Comparison of ENCODE assay signal across 15 mouse cellular contexts in genomic region chr11:35841738-35842325, GRCm38 (mm10). TPM values are rescaled to one million over a fixed set of nuclear protein-coding genes. Genes with fewer than 3 reads are reported as not detected.
A peak's percentile ranks its signal among the peaks of the same experiment; 100 is the strongest.
DNase-seq lines count a peak whose midpoint lies in the region; ATAC-seq and TF ChIP-seq lines count a peak whose summit lies in the region.
"Had no signal": no experiment of that assay in that cellular context is flagged by ENCODE, and none has a peak within 500 bp of the region (broad histone marks: within the 10 kb centered on the region; RNA-seq: fewer than 3 reads in every experiment).

No protein-coding gene starts in this region.

- no peaks in the 10 kb centered on the region for H3K27me3 ChIP-seq in liver, postnatal 0 days (ENCODE audit: insufficient read depth, low read length)
- no peaks in the 10 kb centered on the region for H3K27me3 ChIP-seq in lung, postnatal 0 days (replicated peaks; ENCODE audit: insufficient read depth, low read length)
- H3K27me3 ChIP-seq: heart, embryonic 13.5 days had no signal

- no peak overlapping the region for H3K4me3 ChIP-seq in liver, postnatal 0 days (ENCODE audit: low read depth, low read length)
- peak overlapping the region; percentile 27 to 41; a peak in 2 of 4 replicates for H3K4me3 ChIP-seq in ES-E14 (ENCODE audit: insufficient read depth in 1 of 2, low read depth in 1 of 2, low read length in 2 of 2, poor library complexity in 1 of 2, severe bottlenecking in 1 of 2)
- H3K4me3 ChIP-seq in lung, postnatal 0 days (ENCODE audit: low read depth, low read length): no peak overlapping the region
- H3K4me3 ChIP-seq: heart, embryonic 13.5 days had no signal

- TF ChIP-seq EP300 in liver, postnatal 0 days (IDR thresholded peaks at IDR 0.05; ENCODE audit: low read depth): no peak
- no peak for TF ChIP-seq EP300 in lung, postnatal 0 days (IDR thresholded peaks at IDR 0.05)

- no peak overlapping the region for H3K9ac ChIP-seq in liver, postnatal 0 days (replicated peaks)
- peak overlapping the region; percentile 13 for H3K9ac ChIP-seq in ES-E14 (ENCODE audit: insufficient read depth, low read depth, low read length, poor library complexity, severe bottlenecking)
- no peak overlapping the region for H3K9ac ChIP-seq in lung, postnatal 0 days (replicated peaks; ENCODE audit: low read depth)
- H3K9ac ChIP-seq: heart, embryonic 13.5 days; liver, embryonic 14.5 days had no signal

- WGBS in liver, postnatal 0 days (ENCODE audit: insufficient replicate concordance): 60% methylated on average over 21 of the region's 21 CpGs
- 86% methylated on average over 21 of the region's 21 CpGs for WGBS in lung, postnatal 0 days

- 0 out of 2 replicates have a peak, but pooled peaks cover 4% of the 10 kb centered on the region for H3K4me1 ChIP-seq in liver, postnatal 0 days (ENCODE audit: insufficient read depth)
- H3K4me1 ChIP-seq in ES-E14 (ENCODE audit: control insufficient read depth in 2 of 2, insufficient read depth in 2 of 2, low read length in 2 of 2, poor library complexity in 1 of 2): peaks cover 0 to 13% of the 10 kb centered on the region in 2 experiments; a peak in 3 of 4 replicates
- no peaks in the 10 kb centered on the region for H3K4me1 ChIP-seq in lung, postnatal 0 days (ENCODE audit: insufficient read depth, low read depth, low read length)

- peaks cover 3% of the 10 kb centered on the region for H3K36me3 ChIP-seq in liver, postnatal 0 days (replicated peaks; ENCODE audit: insufficient read depth, low read length)
- peaks cover 19% of the 10 kb centered on the region; the same call in 1 of the 2 replicates for H3K36me3 ChIP-seq in ES-E14 (ENCODE audit: control insufficient read depth, insufficient read depth, low read length, poor library complexity, severe bottlenecking)
- no peaks in the 10 kb centered on the region for H3K36me3 ChIP-seq in lung, postnatal 0 days (ENCODE audit: insufficient read depth, low read length)

- ATAC-seq in liver, postnatal 0 days: peak; percentile 14; the same call in 1 of the 2 replicates
- ATAC-seq in lung, postnatal 0 days: no peak

- no peaks in the 10 kb centered on the region for H3K9me3 ChIP-seq in liver, postnatal 0 days (ENCODE audit: low read length)
- H3K9me3 ChIP-seq in ES-E14 (ENCODE audit: control insufficient read depth, insufficient read depth, low read depth, low read length): no peaks in the 10 kb centered on the region
- no peaks in the 10 kb centered on the region for H3K9me3 ChIP-seq in lung, postnatal 0 days (ENCODE audit: low read length)
- H3K9me3 ChIP-seq: heart, embryonic 13.5 days had no signal

- DNase-seq in liver, postnatal 0 days: no peak
- DNase-seq in liver: no peak
- DNase-seq in B cell, adult 2 months: peak; percentile 69 to 71
- DNase-seq in ES-E14 (ENCODE audit: low read depth, low spot score): no peak
- DNase-seq in induced T-regulatory cell, adult 2 months (ENCODE audit: low read depth): peak; percentile 60
- no peak for DNase-seq in layer of hippocampus, postnatal 25 days (ENCODE audit: extremely low spot score in 1 of 2, low spot score in 1 of 2)
- no peak for DNase-seq in embryo, embryonic 10.5 days (ENCODE audit: low spot score)
- no peak for DNase-seq in lung, postnatal 0 days (ENCODE audit: low spot score)
- DNase-seq: cerebellum, adult 2 months; kidney, adult 11 months; lung, postnatal 36 days had no signal

- no peak overlapping the region for H3K27ac ChIP-seq in liver, postnatal 0 days (ENCODE audit: low read depth)
- peak overlapping the region; percentile 54 for H3K27ac ChIP-seq in ES-E14 (ENCODE audit: insufficient read depth, low read depth, low read length, poor library complexity, severe bottlenecking)
- H3K27ac ChIP-seq in lung, postnatal 0 days (ENCODE audit: low read length): no peak overlapping the region
- H3K27ac ChIP-seq: heart, embryonic 13.5 days; liver, embryonic 14.5 days had no signal

- in situ Hi-C loops in ES-E14 (cut with MboI; ENCODE audit: low sequenced_read_pairs in 2 of 2, unreplicated experiment in 2 of 2): no loop called here

- TF ChIP-seq CTCF in liver, postnatal 0 days (IDR thresholded peaks at IDR 0.05; ENCODE audit: low read depth): no peak
- TF ChIP-seq CTCF in lung, postnatal 0 days (IDR thresholded peaks at IDR 0.05): no peak

- no peak overlapping the region for H3K4me2 ChIP-seq in liver, postnatal 0 days (ENCODE audit: low read depth, low read length)
- no peak overlapping the region for H3K4me2 ChIP-seq in lung, postnatal 0 days (replicated peaks; ENCODE audit: low read depth, low read length)
- H3K4me2 ChIP-seq: heart, embryonic 13.5 days had no signal

TF ChIP-seq in ES-E14, 5 proteins besides CTCF, POLR2A, EP300 and RAD21:
- TF ChIP-seq MAFK (IDR thresholded peaks at IDR 0.05; ENCODE audit: insufficient read depth, low read depth, low read length) (no peak), ZNF384 (IDR thresholded peaks at IDR 0.05; ENCODE audit: low read depth, low read length) (no peak), HCFC1 (IDR thresholded peaks at IDR 0.05; ENCODE audit: borderline replicate concordance, insufficient read depth, low read length) (no peak), ZC3H11A (IDR thresholded peaks at IDR 0.05; ENCODE audit: borderline replicate concordance, low read depth, low read length) (no peak), CHD2 (IDR thresholded peaks at IDR 0.05; ENCODE audit: low read depth, low read length) (no peak)

RNA-seq across cellular contexts. Expression of gene Rars, which starts 7.5 kb away (rescaled TPM):
- polyA plus RNA-seq in liver, postnatal 0 days (2015; fragmentation: Nextera tagmentation; extraction: Ambion mirVana): 26.9 and 28.3 TPM in 2 replicates
- total RNA-seq in ES-E14 (2012; rRNA removed): 105 and 156 TPM in 2 replicates
- 10 to 100 TPM; 46.3 to 49.6 TPM for total RNA-seq in layer of hippocampus, postnatal 25 days (2021)
- 29.4 TPM in 2 replicates for polyA plus RNA-seq in lung, postnatal 0 days (2015; fragmentation: Nextera tagmentation; extraction: Ambion mirVana)

RNA-seq across cellular contexts. Expression of gene Fbll1, which starts 43.1 kb away (rescaled TPM):
- not detected in 2 replicates for polyA plus RNA-seq in liver, postnatal 0 days (2015; fragmentation: Nextera tagmentation; extraction: Ambion mirVana)
- total RNA-seq in ES-E14 (2012; rRNA removed): 0.22 and 0.26 TPM in 2 replicates
- 10 to 100 TPM; 50.7 to 53.7 TPM for total RNA-seq in layer of hippocampus, postnatal 25 days (2021)
- not detected in 2 replicates for polyA plus RNA-seq in lung, postnatal 0 days (2015; fragmentation: Nextera tagmentation; extraction: Ambion mirVana)
- total RNA-seq: gastrocnemius, adult 8-10 months; monocyte, adult 5-6 weeks had no signal
- polyA plus RNA-seq: heart, embryonic 13.5 days; liver, embryonic 14.5 days had no signal

Comparison
In these comparisons a context has a peak if more than half of its experiments do, and no peak if none do; other contexts are left out.
1. DNase-seq: peak in B cell, adult 2 months (2 of 2) and induced T-regulatory cell, adult 2 months (single experiment); none in liver, postnatal 0 days (single experiment), liver (single experiment), ES-E14 (single experiment), layer of hippocampus, postnatal 25 days (0 of 2), embryo, embryonic 10.5 days (single experiment) and lung, postnatal 0 days (single experiment).
2. H3K4me3 ChIP-seq: peak in ES-E14 (2 of 2); none in liver, postnatal 0 days (single experiment) and lung, postnatal 0 days (single experiment).
3. RNA of gene Fbll1, which starts 43.1 kb away (total RNA-seq): 50.7 to 53.7 TPM in layer of hippocampus, postnatal 25 days; 0.22 to 0.26 TPM in ES-E14; every median in the first group is over 10 times any median in the second.